Mouse (Mus musculus) stomach, postnatal 0 days (tissue): Measurements from ENCODE around the gene Sema3g. TPM values are rescaled to one million over a fixed set of nuclear protein-coding genes. Genes with fewer than 3 reads are reported as not detected.

Experiments used
- ATAC-seq: fragments of 200-750 bp; cut with Nextera tagmentation; 2 replicates; pipeline ENCODE4 v1.8.0; 2017; ENCODE audit not compliant: low FRiP score, low TSS enrichment
- DNase-seq: peaks from one replicate; pipeline ENCODE4 v3.0.0-alpha.2; 2016; ENCODE audit warnings: low spot score
- H3K27ac ChIP-seq: fragments of 300-500 bp; sonication (generic); replicated peaks from 2 replicates; pipeline ENCODE4 v1.5.1; 2014; ENCODE audit warnings: mild to moderate bottlenecking, control low read depth
- H3K27me3 ChIP-seq: fragments of 300-500 bp; sonication (generic); 2 replicates; pipeline ENCODE4 v1.6.1; 2014; ENCODE audit warnings: low read length; ENCODE audit not compliant: control insufficient read depth, insufficient read depth
- H3K36me3 ChIP-seq: fragments of 300-500 bp; sonication (generic); 2 replicates; pipeline ENCODE4 v1.6.1; 2014; ENCODE audit warnings: low read length, mixed read lengths; ENCODE audit not compliant: control insufficient read depth, insufficient read depth
- H3K4me1 ChIP-seq: fragments of 300-500 bp; sonication (generic); replicated peaks from 2 replicates; pipeline ENCODE4 v1.6.1; 2014; ENCODE audit warnings: antibody characterized with exemption; ENCODE audit not compliant: control insufficient read depth, insufficient read depth
- H3K4me2 ChIP-seq: fragments of 300-500 bp; sonication (generic); replicated peaks from 2 replicates; pipeline ENCODE4 v1.6.1; 2014; ENCODE audit warnings: low read depth, mild to moderate bottlenecking, control low read depth, moderate library complexity
- H3K4me3 ChIP-seq: fragments of 300-500 bp; sonication (generic); 2 replicates; pipeline ENCODE4 v1.5.1; 2014; ENCODE audit warnings: low read depth, low read length, control low read depth
- H3K9ac ChIP-seq: fragments of 300-500 bp; sonication (generic); 2 replicates; pipeline ENCODE4 v1.6.1; 2014; ENCODE audit warnings: mild to moderate bottlenecking, low read length, control low read depth, mixed read lengths
- H3K9me3 ChIP-seq: fragments of 300-500 bp; sonication (generic); 2 replicates; pipeline ENCODE4 v1.6.1; 2016; ENCODE audit warnings: low read length; ENCODE audit not compliant: control insufficient read depth
- CTCF ChIP-seq: IDR thresholded peaks from 2 replicates; pipeline ENCODE4 v1.5.1; 2016; ENCODE audit warnings: antibody characterized with exemption, low read depth, mild to moderate bottlenecking, moderate library complexity
- EP300 ChIP-seq: optimal IDR thresholded peaks from 2 replicates; pipeline ENCODE3; 2016; ENCODE audit warnings: antibody characterized with exemption
- WGBS: fragments of 180-500 bp; shearing (Covaris S2); extraction: QIAGEN DNeasy Blood & Tissue Kit; methylation state at CpG from one replicate; pipeline ENCODE4 v1.1.7; 2014; 5-methylcytosine and 5-hydroxymethylcytosine counted together
- polyA plus RNA-seq: library from polyadenylated mRNA; unstranded; fragments of >200 nt; fragmentation: Nextera tagmentation; extraction: Ambion mirVana; gene quantifications from 2 replicates; pipeline ENCODE4 v1.2.1, GENCODE M21; 2015

The Sema3g gene
- polyA plus RNA-seq, result 0.38 and 0.53 TPM in 2 replicates

GRCm38 (mm10) chr14:31217666-31218065 lies at the start of gene Sema3g:
TSS of gene Sema3g (plus strand) at chr14:31217860.
- Histone ChIP-seq H3K4me1 (no peaks in the 10 kb centered on the region), H3K4me3 (no peak within 1 kb of the TSS), H3K9me3 (no peaks in the 10 kb centered on the region), H3K27ac (no peak within 1 kb of the TSS), H3K27me3 (no peaks in the 10 kb centered on the region), H3K4me2 (0 out of 2 replicates have a peak within 1 kb of the TSS, but pooled peaks have one; percentile 26), H3K9ac (no peak within 1 kb of the TSS), H3K36me3 (no peaks in the 10 kb centered on the region)
- ATAC-seq (peak; percentile 85), DNase-seq (peak; percentile 86)
- 9% methylated on average over 11 of the region's 11 CpGs for WGBS
- TF ChIP-seq CTCF, result peak; percentile 82
- TF ChIP-seq EP300, result no peak

- ATAC-seq, result no peak
- no peak for DNase-seq
- Histone ChIP-seq H3K4me3 (peak within 1 kb of the TSS; percentile 15; the same call in 1 of the 2 replicates), H3K36me3 (peaks cover 25% of the 10 kb centered on the region), H3K9ac (peak within 1 kb of the TSS; percentile 8; the same call in 1 of the 2 replicates), H3K4me2 (peak within 1 kb of the TSS; percentile 36), H3K4me1 (no peaks in the 10 kb centered on the region), H3K9me3 (no peaks in the 10 kb centered on the region), H3K27ac (peak within 1 kb of the TSS; percentile 18; the same call in 1 of the 2 replicates), H3K27me3 (no peaks in the 10 kb centered on the region)
- TF ChIP-seq EP300 (no peak), CTCF (no peak)
- WGBS, result 37% methylated on average over 10 of the region's 10 CpGs
Observed at GRCm38 (mm10) chr14:31168425-31168824, 49.2 kb upstream of the Sema3g start, which contains the start of gene Stab1. TSS of gene Stab1 (minus strand) at chr14:31168641.

DNA sequence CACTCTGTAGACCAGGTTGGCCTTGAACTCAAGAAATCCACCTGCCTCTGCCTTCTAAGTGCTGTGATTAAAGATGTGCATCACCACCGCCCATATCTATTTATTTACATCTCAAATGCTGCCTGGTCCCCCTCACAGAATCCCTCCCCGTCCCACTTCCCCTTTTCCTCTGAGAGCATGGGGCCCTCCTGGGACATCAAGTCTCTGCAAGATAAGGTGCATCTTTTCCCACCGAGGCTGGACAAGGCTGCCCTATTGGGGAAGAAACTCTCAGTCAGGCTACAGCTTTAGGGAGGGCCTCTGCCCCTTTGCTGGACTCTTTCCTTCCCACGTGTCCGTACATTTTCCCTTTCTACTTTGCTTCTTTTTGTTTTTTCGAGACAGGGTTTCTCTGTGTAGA lies 48.2 kb upstream of the Sema3g start:
- 66% methylated on average over 6 of the region's 6 CpGs for WGBS
- no peak overlapping the region for H3K27ac ChIP-seq
- no peaks in the 10 kb centered on the region for H3K9me3 ChIP-seq
- no peak overlapping the region for H3K4me2 ChIP-seq
- DNase-seq (no peak), ATAC-seq (no peak)
- TF ChIP-seq CTCF (no peak), EP300 (no peak)
- H3K4me1 ChIP-seq, result no peaks in the 10 kb centered on the region
- no peak overlapping the region for H3K9ac ChIP-seq
- H3K4me3 ChIP-seq, result no peak overlapping the region
- no peaks in the 10 kb centered on the region for H3K27me3 ChIP-seq
- peaks cover 34% of the 10 kb centered on the region for H3K36me3 ChIP-seq

- H3K4me1 ChIP-seq, result no peaks in the 10 kb centered on the region
- no peak overlapping the region for H3K27ac ChIP-seq
- TF ChIP-seq CTCF, result no peak
- no peak for TF ChIP-seq EP300
- no peak overlapping the region for H3K9ac ChIP-seq
- no peaks in the 10 kb centered on the region for H3K9me3 ChIP-seq
- H3K36me3 ChIP-seq, result peaks cover 35% of the 10 kb centered on the region
- H3K4me3 ChIP-seq, result no peak overlapping the region
- H3K4me2 ChIP-seq, result no peak overlapping the region
- no peak for DNase-seq
- H3K27me3 ChIP-seq, result no peaks in the 10 kb centered on the region
- WGBS, result 80% methylated on average over 13 of the region's 13 CpGs
- ATAC-seq, result no peak
Observed at GRCm38 (mm10) chr14:31170963-31171362, 46.7 kb upstream of the Sema3g start.

DNA sequence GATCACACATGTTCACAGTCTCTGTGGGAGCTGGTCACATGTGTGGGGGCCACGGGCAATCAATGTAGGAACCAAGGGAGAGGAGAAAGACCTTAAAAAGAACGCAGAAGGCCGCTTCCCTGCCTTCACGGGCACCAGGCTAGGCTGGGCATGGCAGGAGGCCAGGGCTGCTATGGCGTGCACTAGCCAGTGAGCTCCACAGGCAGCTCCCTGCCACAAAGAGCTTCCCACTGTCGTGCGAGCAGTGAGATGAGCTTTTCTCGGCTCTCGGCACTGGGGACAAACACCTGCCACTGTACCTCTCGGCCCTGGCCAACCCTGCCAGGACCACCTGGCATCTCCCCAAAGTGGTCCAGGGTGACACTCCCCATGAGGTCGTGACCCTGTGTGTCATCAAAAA lies 46.3 kb upstream of the Sema3g start:
- DNase-seq (no peak), ATAC-seq (no peak)
- WGBS, result 87% methylated on average over 11 of the region's 11 CpGs
- Histone ChIP-seq H3K9ac (no peak overlapping the region), H3K4me2 (no peak overlapping the region), H3K27me3 (no peaks in the 10 kb centered on the region), H3K27ac (no peak overlapping the region), H3K4me3 (no peak overlapping the region), H3K36me3 (peaks cover 40% of the 10 kb centered on the region), H3K4me1 (no peaks in the 10 kb centered on the region), H3K9me3 (no peaks in the 10 kb centered on the region)
- no peak for TF ChIP-seq EP300
- TF ChIP-seq CTCF, result no peak

GRCm38 (mm10) chr14:31171821-31172220 lies 45.8 kb upstream of the Sema3g start:
- no peak for DNase-seq
- no peak overlapping the region for H3K9ac ChIP-seq
- H3K4me1 ChIP-seq, result no peaks in the 10 kb centered on the region
- H3K4me2 ChIP-seq, result no peak overlapping the region
- no peak overlapping the region for H3K4me3 ChIP-seq
- no peak overlapping the region for H3K27ac ChIP-seq
- 95% methylated on average over 15 of the region's 15 CpGs for WGBS
- no peaks in the 10 kb centered on the region for H3K27me3 ChIP-seq
- H3K36me3 ChIP-seq, result peaks cover 44% of the 10 kb centered on the region
- ATAC-seq, result no peak
- TF ChIP-seq EP300 (no peak), CTCF (no peak)
- H3K9me3 ChIP-seq, result no peaks in the 10 kb centered on the region
